Mouse (Mus musculus) kidney, adult 11 months (tissue): ENCODE data around the gene Gm2001.
"Not testable (repeated sequence)": the region's sequence is repeated elsewhere in the genome, so short reads cannot be mapped to it uniquely, and the experiment has no call there.

ENCODE experiments used
- DNase-seq: peaks from one replicate; pipeline ENCODE4 v3.0.0; 2022

Gm2001 gene

DNA sequence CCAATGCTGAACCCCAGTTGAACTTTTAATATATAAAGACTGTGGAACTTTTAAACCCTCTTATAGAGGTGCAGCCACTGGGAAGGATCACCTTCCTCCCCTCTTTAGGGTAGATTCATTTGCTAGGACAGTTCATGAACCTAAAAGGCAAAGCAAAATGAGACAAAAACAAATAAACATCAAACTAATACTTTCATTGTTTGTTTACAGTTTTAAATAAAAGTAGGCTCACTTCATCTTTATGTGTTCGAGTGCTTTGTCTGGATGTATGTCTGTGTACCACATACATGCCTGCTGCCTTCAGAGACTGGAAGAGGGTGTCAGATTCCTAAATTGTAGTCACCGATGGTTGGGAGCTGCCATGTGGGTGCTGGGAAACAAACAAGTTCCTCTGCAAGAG is at the start of gene Gm2001:
Gene Gm2001, minus strand, starts transcription at position 101 of the 400 bp plus-strand sequence.
- DNase-seq: not testable (repeated sequence)

DNA sequence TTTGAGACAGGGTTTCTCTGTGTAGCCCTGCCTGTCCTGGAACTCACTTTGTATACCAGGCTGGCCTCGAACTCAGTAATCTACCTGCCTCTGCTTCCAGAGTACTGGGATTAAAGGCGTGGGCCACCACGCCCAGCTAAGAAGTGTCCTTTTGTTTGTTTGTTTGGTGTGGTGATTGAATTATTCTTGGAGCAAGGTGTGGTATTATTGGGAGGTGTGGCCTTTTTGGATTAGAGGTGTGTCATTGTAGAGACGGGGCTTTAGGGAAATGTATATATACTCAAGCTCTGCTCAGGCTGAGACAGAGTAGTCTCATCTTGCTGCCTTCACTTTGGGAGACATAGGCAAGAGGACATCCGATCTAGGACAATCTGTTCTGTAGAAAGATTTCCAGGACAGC is 31.6 kb upstream of the Gm2001 start, which contains the start of gene Gm2016:
Gene Gm2016, plus strand, starts transcription at position 301 of the 400 bp plus-strand sequence.
- not testable (repeated sequence) for DNase-seq

DNA sequence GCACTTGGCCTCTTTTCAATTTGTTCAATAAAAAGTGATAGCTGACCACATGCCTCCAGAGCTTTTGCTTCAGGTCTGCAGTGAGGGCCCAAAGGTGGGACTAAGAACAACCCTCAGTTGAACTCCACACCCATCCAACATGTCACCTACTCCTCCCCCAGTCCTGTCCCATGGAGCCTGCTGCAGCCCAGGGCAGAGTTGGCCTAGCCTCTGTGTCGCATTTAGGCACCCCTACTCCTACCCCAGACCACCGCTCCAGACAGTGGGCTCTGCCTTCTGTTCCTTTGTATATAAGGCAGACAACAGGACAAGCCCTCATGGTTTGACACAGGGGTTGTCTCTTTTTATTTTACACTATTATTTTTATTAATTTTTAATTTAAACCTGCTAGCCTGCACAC is 21.9 kb upstream of the Gm2001 start:
- not testable (repeated sequence) for DNase-seq

DNA sequence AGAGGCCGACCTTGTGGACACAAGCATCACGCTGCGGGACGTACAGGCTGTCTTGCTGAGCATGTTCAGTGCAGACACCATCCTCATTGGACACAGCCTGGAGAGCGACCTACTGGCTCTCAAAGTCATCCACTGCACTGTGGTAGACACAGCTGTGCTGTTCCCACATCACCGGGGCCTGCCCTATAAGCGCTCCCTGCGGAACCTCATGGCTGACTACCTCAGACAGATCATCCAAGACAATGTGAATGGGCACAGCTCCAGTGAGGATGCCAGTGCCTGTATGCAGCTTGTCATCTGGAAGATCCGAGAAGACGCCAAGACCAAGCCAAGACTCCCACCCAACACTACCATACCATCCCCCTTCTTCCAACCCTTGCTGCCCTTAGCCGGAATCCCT is 21.5 kb upstream of the Gm2001 start:
- DNase-seq: not testable (repeated sequence)

DNA sequence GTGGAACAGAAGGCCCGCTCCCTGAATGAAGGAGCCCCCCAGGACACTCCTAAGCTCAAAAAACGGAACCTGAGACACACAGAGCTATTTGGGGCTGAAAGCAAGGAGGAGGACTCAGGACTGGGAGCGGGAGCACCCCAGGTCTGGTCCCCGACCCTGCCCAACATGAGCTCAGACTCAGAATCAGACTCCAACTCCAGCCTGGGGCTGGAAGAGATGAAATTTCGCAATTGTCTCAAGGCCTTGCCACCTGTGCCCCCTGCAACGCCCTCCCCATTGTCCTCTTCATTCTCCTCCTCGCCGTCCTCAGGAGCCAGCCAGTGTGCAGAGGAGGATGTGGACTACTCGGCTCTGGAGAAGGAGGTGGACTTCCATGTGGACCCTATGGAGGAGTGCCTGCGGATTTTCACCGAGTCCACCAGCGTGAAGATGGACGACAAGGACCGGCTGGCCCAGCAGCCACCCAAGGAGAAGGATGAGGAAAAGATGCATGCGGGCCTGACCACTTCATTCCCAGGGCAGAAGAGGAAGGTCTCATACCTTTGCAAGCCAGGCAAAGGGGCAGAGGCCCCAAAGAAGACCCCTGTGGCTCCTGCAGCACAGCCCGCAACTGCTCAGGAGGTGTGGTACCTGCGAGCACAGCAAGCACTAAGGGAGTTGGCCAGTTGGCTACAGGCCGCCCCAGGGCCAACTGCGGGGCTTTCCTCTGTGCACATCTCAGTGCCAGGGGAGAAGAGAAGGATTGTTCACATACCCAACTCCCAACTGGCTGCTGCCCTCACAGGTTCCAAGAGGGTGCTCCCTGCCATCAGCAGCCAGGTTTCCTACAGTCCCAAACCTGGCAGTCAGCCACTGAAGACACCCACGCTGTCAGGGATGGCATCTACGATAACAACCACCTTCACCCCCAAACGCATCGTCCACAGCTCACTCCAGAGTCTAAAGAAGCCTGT is 19.9 kb upstream of the Gm2001 start:
- DNase-seq: not testable (repeated sequence)

DNA sequence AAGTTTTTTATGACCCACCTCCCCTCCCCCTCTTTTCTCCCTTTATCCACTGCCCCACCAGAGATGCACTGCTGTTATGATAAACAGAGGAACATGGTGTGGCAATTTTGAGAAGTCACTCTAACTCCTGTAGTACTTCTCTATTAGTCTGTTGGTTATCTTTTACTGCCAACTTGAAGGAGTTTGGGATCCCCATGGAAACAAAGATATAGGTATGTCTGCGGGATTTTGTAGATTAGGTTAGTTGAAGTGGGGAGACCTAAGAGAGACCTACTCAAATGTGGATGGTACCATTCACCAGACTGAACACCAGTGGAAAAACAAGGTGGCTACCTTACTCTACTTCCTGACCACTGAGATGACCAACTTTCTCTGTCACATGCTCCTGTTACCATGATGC is 13.9 kb upstream of the Gm2001 start:
- DNase-seq: not testable (repeated sequence)

DNA sequence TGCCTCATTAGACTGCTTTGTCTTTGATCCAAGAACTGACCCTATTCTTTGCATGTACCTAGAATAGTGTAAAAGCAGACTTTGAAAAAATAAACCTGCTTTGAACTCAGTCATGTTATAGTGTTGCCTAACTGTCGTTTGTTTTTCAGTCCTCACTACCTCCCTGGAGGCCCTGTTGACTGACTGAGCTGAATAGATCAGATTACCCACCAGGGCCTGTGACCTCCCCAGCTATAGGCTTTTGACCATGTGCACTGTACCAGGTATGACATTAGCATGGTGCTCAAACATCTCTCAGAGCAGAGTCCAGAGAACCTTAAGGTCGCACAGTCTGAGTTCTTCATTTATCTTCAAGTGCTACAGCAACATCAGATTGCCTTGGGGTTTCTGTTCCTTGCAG is 8.5 kb upstream of the Gm2001 start:
- not testable (repeated sequence) for DNase-seq

DNA sequence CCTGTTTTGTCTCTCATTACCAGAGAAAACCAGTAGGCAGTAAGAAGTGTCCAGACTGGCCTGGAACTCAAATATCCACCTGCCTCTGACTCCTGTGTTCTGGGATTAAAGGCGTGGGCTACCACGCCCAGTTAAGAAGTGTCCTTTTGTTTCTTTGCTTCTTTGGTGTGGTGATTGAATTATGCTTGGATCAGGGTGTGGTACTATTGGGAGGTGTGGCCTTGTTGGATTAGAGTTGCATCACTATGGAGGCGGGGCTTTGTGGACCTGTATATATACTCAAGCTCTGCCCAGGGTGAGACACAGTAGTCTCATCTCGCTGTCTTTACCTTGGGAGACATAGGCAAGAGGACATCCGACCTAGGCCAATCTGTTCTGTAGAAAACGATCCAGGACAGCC is 25.9 kb downstream of the Gm2001 start, which contains the start of gene BB287469:
Gene BB287469, plus strand, starts transcription at position 301 of the 400 bp plus-strand sequence.
- DNase-seq: not testable (repeated sequence)

DNA sequence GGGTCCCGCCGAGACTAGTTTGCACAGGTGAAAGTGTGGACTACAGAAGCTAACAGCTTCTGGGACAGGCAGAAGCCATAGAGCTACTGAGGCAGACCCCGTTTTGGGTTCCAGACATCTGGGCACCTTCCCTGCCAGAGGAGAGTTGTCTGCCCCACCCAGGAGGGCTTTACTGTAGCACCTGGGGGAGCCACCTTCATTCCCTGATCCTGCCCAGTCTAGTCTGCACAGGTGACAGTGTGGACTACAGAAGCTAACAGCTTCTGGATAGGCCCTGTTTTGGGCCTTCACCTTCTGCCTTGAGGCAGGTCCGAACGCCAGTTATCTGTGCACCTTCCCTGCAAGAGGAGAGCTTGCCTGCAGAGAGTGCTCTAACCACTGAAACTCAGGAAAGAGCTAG is 44.2 kb downstream of the Gm2001 start:
- DNase-seq: not testable (repeated sequence)

DNA sequence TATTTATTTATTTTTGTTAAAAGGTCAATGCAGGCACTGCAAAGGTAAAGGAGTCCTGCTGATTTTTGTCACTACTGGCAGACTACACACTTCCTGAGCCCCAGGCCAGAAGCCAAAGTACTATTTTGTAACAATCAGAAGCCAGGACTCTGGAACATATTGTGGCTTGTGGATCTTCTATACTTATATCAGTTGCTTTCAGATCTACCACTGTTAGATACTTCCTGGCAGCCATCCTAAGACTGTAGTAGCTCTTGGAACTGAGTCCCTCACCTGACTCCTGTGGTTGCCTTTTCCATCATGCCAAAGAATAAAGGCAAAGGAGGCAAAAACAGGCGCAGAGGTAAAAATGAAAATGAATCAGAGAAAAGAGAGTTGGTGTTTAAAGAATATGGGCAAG is 46.9 kb downstream of the Gm2001 start, which contains the start of gene Gm21936:
Gene Gm21936, plus strand, starts transcription at position 301 of the 400 bp plus-strand sequence.
- not testable (repeated sequence) for DNase-seq
